Mouse (Mus musculus): ENCODE data around the gene S100z. TPM values are rescaled to one million over a fixed set of nuclear protein-coding genes. Genes with fewer than 3 reads are reported as not detected.

The S100z gene
- polyA plus RNA-seq, 1 experiment from 2014 or later: not detected

DNA sequence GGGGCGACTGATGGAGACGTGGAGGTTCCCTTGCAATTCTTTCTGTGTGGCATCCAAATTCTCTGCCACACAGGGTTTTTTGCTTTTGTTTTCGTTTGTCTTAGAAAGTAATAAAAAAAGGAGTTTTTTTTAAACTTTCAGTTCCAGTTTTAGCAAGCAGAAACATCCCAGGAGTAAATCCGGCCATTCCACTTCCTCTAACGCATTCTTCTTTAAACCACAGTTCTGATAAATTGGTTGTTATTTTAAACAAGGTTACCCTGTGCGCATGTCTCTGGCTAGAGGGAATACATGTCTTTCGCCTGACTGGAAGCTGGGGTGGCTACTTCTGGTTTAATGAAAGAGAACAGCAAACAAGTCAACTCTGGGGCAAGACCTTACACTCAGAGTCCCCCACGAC, 16.3 kb upstream of the S100z start:
- H3K4me1 ChIP-seq (replicated peaks): no peaks in the 10 kb centered on the region
- H3K4me3 ChIP-seq (replicated peaks): no peak overlapping the region
- H3K27me3 ChIP-seq: no peaks in the 10 kb centered on the region; the same call in 1 of the 2 replicates
- 39% methylated on average over 8 of the region's 8 CpGs for WGBS (ENCODE audit: insufficient replicate concordance)
- H3K9me3 ChIP-seq (replicated peaks): no peaks in the 10 kb centered on the region
- no peak overlapping the region for H3K27ac ChIP-seq (replicated peaks)
- H3K36me3 ChIP-seq (replicated peaks): no peaks in the 10 kb centered on the region
- H3K4me2 ChIP-seq: no peak overlapping the region
- H3K9ac ChIP-seq: no peak overlapping the region
- ATAC-seq (ENCODE audit: insufficient read depth): no peak

DNA sequence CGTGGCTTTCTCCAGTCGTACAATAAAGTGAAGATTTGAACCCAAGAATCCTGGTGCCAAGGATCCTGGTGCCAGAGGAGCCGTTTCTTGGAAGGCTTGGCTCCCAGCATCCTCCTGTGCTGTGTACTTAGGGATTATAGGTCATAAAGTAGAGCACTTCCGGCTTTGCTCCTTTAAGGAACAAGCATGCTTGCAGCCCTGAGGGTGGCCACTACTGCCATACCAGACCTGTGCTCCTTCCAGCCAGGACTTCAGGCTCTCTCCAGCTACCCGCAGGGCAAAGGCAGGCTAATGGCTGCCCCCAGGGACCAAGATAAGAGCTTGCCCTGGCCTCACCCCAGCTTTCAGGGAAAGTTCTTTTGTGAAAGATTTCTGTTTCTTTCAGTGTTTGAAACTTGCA, 14.8 kb upstream of the S100z start:
- Histone ChIP-seq H3K27ac (replicated peaks) (no peak overlapping the region), H3K4me2 (no peak overlapping the region), H3K4me3 (replicated peaks) (no peak overlapping the region), H3K9me3 (replicated peaks) (no peaks in the 10 kb centered on the region), H3K27me3 (no peaks in the 10 kb centered on the region; the same call in 1 of the 2 replicates), H3K9ac (no peak overlapping the region), H3K4me1 (replicated peaks) (no peaks in the 10 kb centered on the region), H3K36me3 (replicated peaks) (no peaks in the 10 kb centered on the region)
- WGBS (ENCODE audit: insufficient replicate concordance): 52% methylated on average over 5 of the region's 5 CpGs
- no peak for ATAC-seq (ENCODE audit: insufficient read depth)

DNA sequence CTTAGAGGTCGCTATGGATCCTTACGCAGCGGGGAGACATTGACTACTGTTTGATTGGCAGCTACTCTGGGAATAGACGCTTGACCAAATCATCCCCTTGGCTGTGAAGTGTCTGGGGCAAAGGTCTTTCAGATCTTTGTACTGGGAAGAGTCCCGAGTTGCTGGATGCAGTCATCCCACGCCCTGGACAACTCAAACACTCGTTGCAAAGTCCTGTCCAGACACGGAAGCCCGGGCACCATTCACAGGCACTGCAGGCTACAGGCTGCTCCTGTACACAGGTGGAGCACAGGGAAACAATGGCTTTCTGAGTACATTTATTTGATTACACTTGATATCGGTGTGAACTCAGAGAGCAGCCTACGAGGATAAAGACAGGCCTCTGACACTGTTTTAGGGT, 12.8 kb upstream of the S100z start:
- Histone ChIP-seq H3K36me3 (replicated peaks) (no peaks in the 10 kb centered on the region), H3K9ac (no peak overlapping the region), H3K27ac (replicated peaks) (no peak overlapping the region), H3K4me2 (no peak overlapping the region), H3K27me3 (peaks cover 5% of the 10 kb centered on the region), H3K4me1 (replicated peaks) (no peaks in the 10 kb centered on the region), H3K9me3 (replicated peaks) (no peaks in the 10 kb centered on the region), H3K4me3 (replicated peaks) (no peak overlapping the region)
- WGBS (ENCODE audit: insufficient replicate concordance): 58% methylated on average over 11 of the region's 11 CpGs
- no peak for ATAC-seq (ENCODE audit: insufficient read depth)

DNA sequence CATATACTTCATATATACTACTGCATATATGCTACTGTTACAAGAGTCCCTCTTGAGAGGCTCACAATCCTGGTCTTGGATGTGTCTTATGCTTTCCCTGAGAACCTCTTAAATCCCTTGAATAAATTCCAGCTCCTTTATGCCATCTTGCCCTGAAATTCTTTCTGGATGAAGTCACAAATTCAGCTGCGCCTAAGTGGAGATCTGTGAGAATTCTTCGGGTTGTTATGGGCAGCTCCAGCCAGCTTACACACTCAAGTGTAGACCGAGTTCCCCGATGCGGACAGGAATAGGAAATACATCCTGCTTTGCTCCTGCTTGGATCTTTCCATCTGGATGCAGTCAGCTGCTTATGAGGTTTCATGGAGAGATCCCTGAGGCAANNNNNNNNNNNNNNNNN, 6.1 kb upstream of the S100z start:
- Histone ChIP-seq H3K27ac (replicated peaks) (no peak overlapping the region), H3K9me3 (replicated peaks) (no peaks in the 10 kb centered on the region), H3K9ac (no peak overlapping the region), H3K27me3 (peaks cover 17% of the 10 kb centered on the region), H3K4me2 (no peak overlapping the region), H3K4me1 (replicated peaks) (no peaks in the 10 kb centered on the region), H3K4me3 (replicated peaks) (no peak overlapping the region), H3K36me3 (replicated peaks) (no peaks in the 10 kb centered on the region)
- ATAC-seq (ENCODE audit: insufficient read depth): no peak
- WGBS (ENCODE audit: insufficient replicate concordance): 50% methylated on average over 5 of the region's 5 CpGs

DNA sequence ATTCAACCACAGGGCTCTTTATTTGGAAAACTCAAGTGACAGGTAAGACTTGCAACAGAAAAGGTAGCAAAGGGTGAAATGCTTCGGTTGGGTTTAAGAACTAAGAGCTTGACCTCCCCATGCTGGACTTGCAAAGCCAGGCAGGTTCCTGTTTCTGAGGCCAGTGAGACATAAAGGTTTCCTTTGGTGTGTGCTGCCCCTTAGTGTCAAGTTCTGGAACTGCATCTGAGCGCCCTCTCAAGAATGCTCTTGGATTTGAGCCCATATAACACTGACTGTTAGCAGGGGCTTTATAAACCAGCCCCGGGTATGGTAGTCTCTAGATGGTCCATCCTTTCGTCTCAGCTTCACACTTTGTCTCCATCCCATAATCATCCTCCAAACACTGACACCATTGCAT, 2.9 kb upstream of the S100z start:
- ATAC-seq (ENCODE audit: insufficient read depth): no peak
- H3K4me1 ChIP-seq (replicated peaks): peaks cover 6% of the 10 kb centered on the region; the same call in 1 of the 2 replicates
- 2% methylated on average over 4 of the region's 4 CpGs for WGBS (ENCODE audit: insufficient replicate concordance)
- H3K27me3 ChIP-seq: peaks cover 23% of the 10 kb centered on the region
- H3K4me2 ChIP-seq: no peak overlapping the region
- no peak overlapping the region for H3K27ac ChIP-seq (replicated peaks)
- no peak overlapping the region for H3K4me3 ChIP-seq (replicated peaks)
- no peaks in the 10 kb centered on the region for H3K36me3 ChIP-seq (replicated peaks)
- no peak overlapping the region for H3K9ac ChIP-seq
- no peaks in the 10 kb centered on the region for H3K9me3 ChIP-seq (replicated peaks)

DNA sequence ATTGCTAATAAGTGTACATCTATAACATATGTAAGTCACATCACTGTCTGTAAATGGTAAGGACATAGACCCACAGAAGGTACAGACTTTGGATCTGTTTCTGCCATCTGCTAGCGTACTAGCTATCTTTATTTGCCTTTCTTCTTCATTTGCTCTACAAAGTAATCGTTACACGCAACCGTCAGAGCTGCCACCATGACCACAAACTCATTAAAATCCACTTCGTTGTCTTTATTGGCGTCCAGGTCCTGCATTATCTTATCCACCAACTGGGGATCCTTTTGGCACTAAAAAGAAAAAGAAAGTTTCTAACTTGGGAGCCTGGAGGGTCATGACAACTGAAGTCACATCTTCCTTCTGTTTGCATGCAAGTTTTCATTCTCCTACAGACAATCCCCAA, 1.3 kb downstream of the S100z start:
- Histone ChIP-seq H3K27ac (replicated peaks) (no peak overlapping the region), H3K4me3 (replicated peaks) (no peak overlapping the region), H3K4me2 (no peak overlapping the region), H3K36me3 (replicated peaks) (no peaks in the 10 kb centered on the region), H3K27me3 (peaks cover 11% of the 10 kb centered on the region; the same call in 1 of the 2 replicates), H3K9ac (no peak overlapping the region), H3K4me1 (replicated peaks) (peaks cover 34% of the 10 kb centered on the region), H3K9me3 (replicated peaks) (no peaks in the 10 kb centered on the region)
- ATAC-seq (ENCODE audit: insufficient read depth): no peak
- WGBS (ENCODE audit: insufficient replicate concordance): 31% methylated on average over 6 of the region's 6 CpGs

DNA sequence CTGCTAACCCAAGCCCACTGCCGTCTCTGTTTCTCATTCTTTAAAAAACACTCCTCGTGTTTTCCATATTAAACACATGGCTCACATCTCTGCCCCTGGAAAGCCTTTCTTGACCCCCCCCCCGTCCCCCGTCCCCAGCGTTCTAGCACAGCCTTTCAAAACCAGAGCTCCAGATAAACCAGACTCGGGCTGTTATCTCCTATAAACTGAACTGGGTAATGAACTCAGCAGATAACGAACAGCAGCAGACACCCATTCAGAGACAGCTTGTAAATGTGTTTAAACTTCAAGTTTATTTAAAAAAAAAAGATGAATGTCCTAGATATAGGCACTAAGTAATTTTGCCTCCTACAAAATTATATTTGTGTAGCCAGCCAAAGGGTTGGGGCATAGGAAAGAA, 3.4 kb downstream of the S100z start:
- peaks cover 34% of the 10 kb centered on the region for H3K4me1 ChIP-seq (replicated peaks)
- no peaks in the 10 kb centered on the region for H3K9me3 ChIP-seq (replicated peaks)
- WGBS (ENCODE audit: insufficient replicate concordance): 23% methylated on average over 7 of the region's 7 CpGs
- H3K27me3 ChIP-seq: peaks cover 11% of the 10 kb centered on the region; the same call in 1 of the 2 replicates
- H3K9ac ChIP-seq: no peak overlapping the region
- H3K4me2 ChIP-seq: peak overlapping the region; percentile 32
- no peaks in the 10 kb centered on the region for H3K36me3 ChIP-seq (replicated peaks)
- no peak overlapping the region for H3K4me3 ChIP-seq (replicated peaks)
- peak; percentile 63 for ATAC-seq (ENCODE audit: insufficient read depth)
- H3K27ac ChIP-seq (replicated peaks): peak overlapping the region; percentile 34; the same call in 1 of the 2 replicates

DNA sequence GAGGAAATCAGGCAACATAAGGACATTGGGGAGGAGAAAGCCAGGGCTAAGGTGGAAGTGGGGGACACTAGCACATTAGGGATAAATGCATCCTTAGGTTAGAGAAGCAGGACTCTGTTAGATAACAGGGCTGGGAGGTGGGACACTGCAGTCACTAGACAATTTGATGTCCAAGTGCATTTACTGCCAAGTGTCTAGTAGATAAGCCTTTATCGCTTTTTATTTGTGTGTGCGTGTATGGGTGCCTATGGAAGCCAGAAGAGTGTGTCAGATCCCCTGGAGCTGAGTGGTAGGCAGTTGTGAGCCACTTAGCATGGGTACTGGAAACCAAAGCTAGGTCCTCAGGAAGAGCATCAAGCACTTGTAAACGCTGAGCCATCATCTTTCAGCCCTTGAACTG, 4.2 kb downstream of the S100z start:
- H3K4me2 ChIP-seq: peak overlapping the region; percentile 32
- no peak overlapping the region for H3K4me3 ChIP-seq (replicated peaks)
- H3K4me1 ChIP-seq (replicated peaks): peaks cover 34% of the 10 kb centered on the region
- 25% methylated on average over 3 of the region's 3 CpGs for WGBS (ENCODE audit: insufficient replicate concordance)
- peak; percentile 82 for ATAC-seq (ENCODE audit: insufficient read depth)
- H3K36me3 ChIP-seq (replicated peaks): no peaks in the 10 kb centered on the region
- peak overlapping the region; percentile 34; the same call in 1 of the 2 replicates for H3K27ac ChIP-seq (replicated peaks)
- H3K9me3 ChIP-seq (replicated peaks): no peaks in the 10 kb centered on the region
- H3K9ac ChIP-seq: no peak overlapping the region
- H3K27me3 ChIP-seq: peaks cover 9% of the 10 kb centered on the region; the same call in 1 of the 2 replicates

- Histone ChIP-seq H3K36me3 (replicated peaks) (no peaks in the 10 kb centered on the region), H3K4me1 (replicated peaks) (peaks cover 23% of the 10 kb centered on the region), H3K4me3 (replicated peaks) (no peak overlapping the region), H3K27ac (replicated peaks) (no peak overlapping the region), H3K9me3 (replicated peaks) (no peaks in the 10 kb centered on the region), H3K9ac (no peak overlapping the region), H3K27me3 (no peaks in the 10 kb centered on the region), H3K4me2 (no peak overlapping the region)
- no peak for ATAC-seq (ENCODE audit: insufficient read depth)
- WGBS (ENCODE audit: insufficient replicate concordance): 62% methylated on average over 2 of the region's 2 CpGs
Measured at GRCm38 (mm10) chr13:95470970-95471369, 7.6 kb downstream of the S100z start.

DNA sequence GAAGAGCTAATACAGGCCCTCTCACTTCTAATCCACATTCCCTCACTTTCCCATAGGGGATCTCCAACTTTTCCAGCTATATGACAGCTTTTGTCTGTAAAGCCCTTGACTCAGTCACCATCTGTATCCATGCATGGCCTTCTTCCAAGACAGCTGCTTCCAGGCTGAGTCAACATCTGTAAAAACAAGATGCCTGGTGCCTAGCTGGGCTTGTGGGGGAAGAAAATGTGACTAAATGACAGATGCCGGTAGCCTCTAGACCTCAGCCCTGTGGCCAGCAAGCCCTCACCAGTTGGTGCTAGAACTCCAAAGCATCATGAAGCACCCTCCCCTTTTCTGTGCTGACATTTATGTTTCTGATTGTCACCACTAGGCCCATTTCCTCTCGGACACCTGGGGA, 27.0 kb downstream of the S100z start:
- WGBS (ENCODE audit: insufficient replicate concordance): 54% methylated on average over 2 of the region's 2 CpGs
- peaks cover 8% of the 10 kb centered on the region; the same call in 1 of the 2 replicates for H3K27me3 ChIP-seq
- ATAC-seq (ENCODE audit: insufficient read depth): no peak

GRCm38 (mm10) chr13:95450636-95451210, 27.8 kb downstream of the S100z start:
- 76% methylated on average over 9 of the region's 9 CpGs for WGBS (ENCODE audit: insufficient replicate concordance)
- H3K36me3 ChIP-seq (replicated peaks): no peaks in the 10 kb centered on the region

More for the DNA sequence above, 27.0 kb downstream of the S100z start:
- Histone ChIP-seq H3K4me2 (no peak overlapping the region), H3K36me3 (replicated peaks) (no peaks in the 10 kb centered on the region), H3K4me1 (replicated peaks) (no peaks in the 10 kb centered on the region), H3K9ac (no peak overlapping the region), H3K4me3 (replicated peaks) (no peak overlapping the region), H3K9me3 (replicated peaks) (no peaks in the 10 kb centered on the region), H3K27ac (replicated peaks) (no peak overlapping the region)

DNA sequence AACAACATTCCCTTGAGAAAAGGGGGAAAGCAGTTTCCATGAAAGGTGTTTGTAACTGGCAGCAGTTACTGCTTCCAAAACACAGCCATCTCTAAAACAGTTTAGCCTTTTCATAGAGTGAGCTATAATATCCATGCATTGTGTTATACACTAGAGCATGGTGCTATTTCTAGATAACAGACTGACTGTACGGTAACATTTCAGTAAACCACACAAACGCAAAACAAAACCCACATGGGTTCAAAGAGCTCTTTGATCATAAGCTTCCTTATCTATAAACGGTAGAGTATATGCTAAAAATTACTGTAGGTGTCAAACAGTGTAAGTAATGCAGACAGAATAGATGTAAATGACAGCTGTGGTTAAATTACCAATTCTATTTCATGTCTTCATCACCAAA, 28.8 kb downstream of the S100z start:
- WGBS (ENCODE audit: insufficient replicate concordance): 20% methylated on average over 3 of the region's 3 CpGs
- Histone ChIP-seq H3K9ac (no peak overlapping the region), H3K9me3 (replicated peaks) (no peaks in the 10 kb centered on the region), H3K27me3 (peaks cover 22% of the 10 kb centered on the region), H3K36me3 (replicated peaks) (no peaks in the 10 kb centered on the region), H3K27ac (replicated peaks) (no peak overlapping the region), H3K4me3 (replicated peaks) (no peak overlapping the region), H3K4me2 (no peak overlapping the region), H3K4me1 (replicated peaks) (no peaks in the 10 kb centered on the region)
- ATAC-seq (ENCODE audit: insufficient read depth): no peak

More at GRCm38 (mm10) chr13:95450636-95451210, 27.8 kb downstream of the S100z start:
- peaks cover 12% of the 10 kb centered on the region for H3K27me3 ChIP-seq
- H3K9me3 ChIP-seq (replicated peaks): no peaks in the 10 kb centered on the region
- H3K9ac ChIP-seq: no peak overlapping the region
- H3K4me3 ChIP-seq (replicated peaks): no peak overlapping the region
- ATAC-seq (ENCODE audit: insufficient read depth): no peak
- no peak overlapping the region for H3K4me2 ChIP-seq
- no peak overlapping the region for H3K27ac ChIP-seq (replicated peaks)
- H3K4me1 ChIP-seq (replicated peaks): no peaks in the 10 kb centered on the region
